Mouse (Mus musculus) midbrain, postnatal 0 days (tissue): ENCODE data around the gene Gm20388. TPM values are rescaled to one million over a fixed set of nuclear protein-coding genes. Genes with fewer than 3 reads are reported as not detected.
A peak's percentile ranks its signal among the peaks of the same experiment; 100 is the strongest.

Experiments
- ATAC-seq: fragments of 200-750 bp; cut with Nextera tagmentation; 2 replicates; pipeline ENCODE4 v1.8.0; 2017; ENCODE audit warnings: moderate number of reproducible peaks, mild to moderate bottlenecking, moderate TSS enrichment, moderate library complexity; ENCODE audit not compliant: low FRiP score
- DNase-seq: peaks from one replicate; pipeline ENCODE4 v3.0.0-alpha.2; 2015; ENCODE audit warnings: low spot score
- H3K27ac ChIP-seq: fragments of 300-500 bp; sonication (generic); 2 replicates; pipeline ENCODE4 v1.5.1; 2014; ENCODE audit warnings: low read depth, mild to moderate bottlenecking, low read length, mixed read lengths
- H3K27me3 ChIP-seq: fragments of 300-500 bp; sonication (generic); 2 replicates; pipeline ENCODE4 v1.6.1; 2014; ENCODE audit warnings: low read length, control low read depth, mixed read lengths; ENCODE audit not compliant: insufficient read depth
- H3K36me3 ChIP-seq: fragments of 300-500 bp; sonication (generic); 2 replicates; pipeline ENCODE4 v1.6.1; 2014; ENCODE audit warnings: low read length, control low read depth, mixed read lengths; ENCODE audit not compliant: insufficient read depth
- H3K4me1 ChIP-seq: fragments of 300-500 bp; sonication (generic); 2 replicates; pipeline ENCODE4 v1.6.1; 2014; ENCODE audit warnings: mild to moderate bottlenecking, control low read depth, antibody characterized with exemption, low read length, mixed read lengths; ENCODE audit not compliant: insufficient read depth
- H3K4me2 ChIP-seq: fragments of 300-500 bp; sonication (generic); 2 replicates; pipeline ENCODE4 v1.6.1; 2014; ENCODE audit warnings: low read depth, mild to moderate bottlenecking, low read length, mixed read lengths; ENCODE audit not compliant: poor library complexity, severe bottlenecking
- H3K4me3 ChIP-seq: fragments of 300-500 bp; sonication (generic); 2 replicates; pipeline ENCODE4 v1.5.1; 2014; ENCODE audit warnings: low read depth, mild to moderate bottlenecking, low read length, moderate library complexity
- H3K9ac ChIP-seq: fragments of 300-500 bp; sonication (generic); replicated peaks from 2 replicates; pipeline ENCODE4 v1.6.1; 2014; ENCODE audit warnings: mild to moderate bottlenecking, low read length, moderate library complexity, mixed read lengths; ENCODE audit not compliant: poor library complexity, severe bottlenecking
- H3K9me3 ChIP-seq: fragments of 300-500 bp; sonication (generic); 2 replicates; pipeline ENCODE4 v1.6.1; 2016; ENCODE audit warnings: low read length, control low read depth
- CTCF ChIP-seq: IDR thresholded peaks from 2 replicates; pipeline ENCODE4 v1.5.1; 2016; ENCODE audit warnings: antibody characterized with exemption, mild to moderate bottlenecking
- WGBS: fragments of 180-500 bp; shearing (Covaris S2); extraction: QIAGEN DNeasy Blood & Tissue Kit; methylation state at CpG from one replicate; pipeline ENCODE4 v1.1.7; 2014; 5-methylcytosine and 5-hydroxymethylcytosine counted together
- polyA plus RNA-seq: library from polyadenylated mRNA; unstranded; fragments of >200 nt; fragmentation: Nextera tagmentation; extraction: Ambion mirVana; gene quantifications from 2 replicates; pipeline ENCODE4 v1.2.1, GENCODE M21; 2015
- total RNA-seq: library from RNA; depleted of rRNA; stranded (reverse); fragments of >200 nt; gene quantifications from 2 replicates; pipeline ENCODE4 v1.2.3, GENCODE M21; 2014

Gm20388 gene
- total and polyA plus RNA-seq, 2 experiments from 2014 or later, result 74.2 TPM; not detected in 1

- Histone ChIP-seq H3K4me2 (no peak overlapping the region), H3K27me3 (no peaks in the 10 kb centered on the region), H3K9ac (no peak overlapping the region), H3K4me3 (no peak overlapping the region), H3K9me3 (no peaks in the 10 kb centered on the region), H3K36me3 (no peaks in the 10 kb centered on the region), H3K27ac (no peak overlapping the region), H3K4me1 (peaks cover 30% of the 10 kb centered on the region)
- no peak for TF ChIP-seq CTCF
- ATAC-seq, result no peak
- WGBS, result 24% methylated on average over 11 of the region's 11 CpGs
- DNase-seq, result no peak
Measured at GRCm38 (mm10) chr8:120348922-120349321, 438.3 kb downstream of the Gm20388 start.

GRCm38 (mm10) chr8:120351332-120352071 is 440.9 kb downstream of the Gm20388 start:
- H3K4me2 ChIP-seq, result no peak overlapping the region
- DNase-seq (no peak), ATAC-seq (no peak)
- H3K27ac ChIP-seq, result no peak overlapping the region
- H3K27me3 ChIP-seq, result no peaks in the 10 kb centered on the region
- no peak for TF ChIP-seq CTCF
- H3K9ac ChIP-seq, result no peak overlapping the region
- H3K9me3 ChIP-seq, result no peaks in the 10 kb centered on the region
- peaks cover 22% of the 10 kb centered on the region for H3K4me1 ChIP-seq
- WGBS, result 60% methylated on average over 7 of the region's 7 CpGs
- no peak overlapping the region for H3K4me3 ChIP-seq
- no peaks in the 10 kb centered on the region for H3K36me3 ChIP-seq

- H3K4me1 ChIP-seq, result peaks cover 22% of the 10 kb centered on the region
- H3K27me3 ChIP-seq, result no peaks in the 10 kb centered on the region
- ATAC-seq (no peak), DNase-seq (no peak)
- no peak overlapping the region for H3K4me3 ChIP-seq
- no peaks in the 10 kb centered on the region for H3K9me3 ChIP-seq
- H3K4me2 ChIP-seq, result no peak overlapping the region
- H3K27ac ChIP-seq, result no peak overlapping the region
- TF ChIP-seq CTCF, result no peak
- no peak overlapping the region for H3K9ac ChIP-seq
- no peaks in the 10 kb centered on the region for H3K36me3 ChIP-seq
- 54% methylated on average over 10 of the region's 10 CpGs for WGBS
Measured at GRCm38 (mm10) chr8:120352096-120352495, 441.5 kb downstream of the Gm20388 start.

GRCm38 (mm10) chr8:120356067-120356466 is 445.4 kb downstream of the Gm20388 start:
- no peaks in the 10 kb centered on the region for H3K9me3 ChIP-seq
- no peak for TF ChIP-seq CTCF
- WGBS, result 41% methylated on average over 9 of the region's 9 CpGs

GRCm38 (mm10) chr8:120357504-120357903 is 446.9 kb downstream of the Gm20388 start:
- no peak for TF ChIP-seq CTCF
- Histone ChIP-seq H3K4me1 (0 out of 2 replicates have a peak, but pooled peaks cover 4% of the 10 kb centered on the region), H3K27ac (no peak overlapping the region), H3K9ac (no peak overlapping the region), H3K4me2 (no peak overlapping the region), H3K36me3 (no peaks in the 10 kb centered on the region), H3K4me3 (no peak overlapping the region), H3K27me3 (no peaks in the 10 kb centered on the region), H3K9me3 (no peaks in the 10 kb centered on the region)
- ATAC-seq, result no peak
- no peak for DNase-seq
- WGBS, result 66% methylated on average over 6 of the region's 6 CpGs

More at GRCm38 (mm10) chr8:120356067-120356466, 445.4 kb downstream of the Gm20388 start:
- H3K4me1 ChIP-seq, result peaks cover 16% of the 10 kb centered on the region
- no peak overlapping the region for H3K4me2 ChIP-seq
- H3K4me3 ChIP-seq, result no peak overlapping the region
- DNase-seq (no peak), ATAC-seq (no peak)
- no peaks in the 10 kb centered on the region for H3K36me3 ChIP-seq
- no peak overlapping the region for H3K9ac ChIP-seq
- no peak overlapping the region for H3K27ac ChIP-seq
- H3K27me3 ChIP-seq, result no peaks in the 10 kb centered on the region

- H3K4me1 ChIP-seq, result no peaks in the 10 kb centered on the region
- no peak overlapping the region for H3K27ac ChIP-seq
- no peak overlapping the region for H3K9ac ChIP-seq
- H3K9me3 ChIP-seq, result no peaks in the 10 kb centered on the region
- ATAC-seq, result no peak
- no peaks in the 10 kb centered on the region for H3K27me3 ChIP-seq
- H3K4me3 ChIP-seq, result no peak overlapping the region
- H3K36me3 ChIP-seq, result no peaks in the 10 kb centered on the region
- no peak for TF ChIP-seq CTCF
- DNase-seq, result peak; percentile 65
- WGBS, result 77% methylated on average over 8 of the region's 8 CpGs
- H3K4me2 ChIP-seq, result no peak overlapping the region
Measured at GRCm38 (mm10) chr8:120361301-120361700, 450.7 kb downstream of the Gm20388 start.
